Mouse (Mus musculus) left cerebral cortex, postnatal 25 days (tissue): ENCODE measurements around the gene Shisal2b. TPM values are rescaled to one million over a fixed set of nuclear protein-coding genes. Genes with fewer than 3 reads are reported as not detected.

Experiments used
- DNase-seq, 2 experiments: peaks; one replicate each; pipeline ENCODE4 v3.0.0; 2022; ENCODE audit warnings: low spot score in 2 of 2, mixed read lengths in 1 of 2
- intact Hi-C: fragments of 180-260 bp; cut with DNase I; formaldehyde crosslinking; loops from one replicate; pipeline ENCODE4 v1.15.1; 2025
- total RNA-seq, 2 experiments: library from RNA; stranded (reverse); gene quantifications; 2 replicates each; pipeline ENCODE4 v1.2.3; 2021

The Shisal2b gene
- total RNA-seq, 2 experiments from 2014 or later = 0.34 to 1.0 TPM

DNA sequence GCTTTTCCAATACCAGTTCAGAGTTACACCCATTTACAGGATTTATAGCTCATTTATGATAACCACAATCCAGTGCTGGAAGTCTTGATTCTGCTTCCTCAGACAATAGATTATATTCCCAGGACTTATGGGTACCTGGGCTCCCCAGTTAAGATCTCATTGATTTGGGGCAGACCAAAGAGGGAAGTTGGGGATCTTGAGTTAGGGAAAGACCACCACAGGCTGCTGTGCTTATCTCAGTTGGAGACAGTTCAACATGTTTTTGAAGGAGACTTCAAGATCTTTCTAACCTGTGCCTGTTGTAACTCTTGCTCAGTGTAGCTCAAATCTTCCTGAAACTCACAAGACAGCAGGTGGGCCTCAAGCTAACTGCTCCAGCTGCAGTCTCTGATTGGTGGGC, 42.5 kb downstream of the Shisal2b start:
- DNase-seq = no peak
- intact Hi-C loops = no loop called here

DNA sequence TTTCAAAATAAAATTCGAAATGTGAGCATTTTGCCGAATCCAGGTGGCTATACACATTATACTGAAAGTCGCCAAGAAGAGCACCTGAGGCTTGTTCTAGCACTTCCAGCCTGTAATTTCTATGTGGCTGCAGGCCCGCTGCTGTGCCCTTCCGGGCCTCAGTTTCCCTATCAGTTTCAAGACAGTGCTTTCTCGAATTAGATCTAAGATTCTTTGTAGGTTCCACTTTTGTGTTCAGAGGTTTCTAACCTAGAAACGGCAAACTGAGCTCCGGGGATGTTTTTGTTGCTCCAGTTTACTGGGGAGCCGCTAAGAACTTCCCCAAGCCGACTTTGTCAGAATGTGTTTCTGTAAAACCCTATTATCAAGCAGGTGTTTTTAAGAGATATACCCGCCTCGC, 46.0 kb downstream of the Shisal2b start:
- intact Hi-C loops = loop anchor here (5.0 to 10.0 kb wide), 2 partner anchors 235 to 557 kb away; partner anchors contain the start of gene Rgs7bp

DNA sequence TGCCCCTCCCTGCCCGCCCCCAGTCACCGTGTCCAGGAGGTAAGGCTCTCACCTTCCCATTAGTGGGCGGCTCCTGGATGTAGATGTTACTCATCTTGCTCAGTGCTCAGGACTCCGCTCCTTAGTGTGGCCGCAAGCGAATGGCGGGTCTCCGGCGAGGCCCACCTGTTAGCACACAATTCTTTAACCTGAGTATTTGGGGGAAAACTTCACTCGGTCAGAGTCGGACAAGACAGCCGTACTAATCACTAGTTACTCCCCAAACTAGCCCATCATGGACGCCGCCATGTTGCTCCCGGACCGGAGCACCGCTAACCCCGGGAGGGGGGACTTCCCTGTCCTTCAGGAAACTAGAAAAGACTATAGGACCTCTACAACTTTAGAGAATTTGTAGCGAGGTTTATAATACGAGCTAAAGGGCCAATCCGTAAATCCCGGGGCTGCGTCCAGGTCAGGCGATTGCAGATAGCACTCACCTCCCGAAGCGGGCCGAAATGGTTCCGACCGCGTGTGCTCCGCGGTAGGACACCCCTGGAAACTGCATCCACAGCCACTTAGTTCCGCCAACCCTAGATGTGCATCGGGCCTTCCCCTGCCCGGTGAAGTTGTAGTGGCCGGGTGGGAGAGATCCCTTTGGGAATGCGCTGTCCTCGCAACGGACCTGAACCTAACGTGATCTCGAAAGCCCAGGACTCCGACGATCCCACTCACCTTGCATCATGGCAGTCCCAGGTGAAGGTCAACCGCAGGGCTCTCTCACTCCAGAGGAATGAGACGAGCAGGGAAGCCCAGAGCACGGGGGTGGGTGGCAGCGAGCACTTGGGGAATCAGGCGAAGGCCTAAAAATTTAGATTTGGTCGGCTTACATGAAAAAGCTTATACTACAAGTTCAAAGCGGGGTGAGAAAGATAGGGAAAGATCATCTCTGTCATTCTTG, 46.8 kb downstream of the Shisal2b start, which contains the start of gene Cwc27:
Gene Cwc27 (minus strand): TSS at position 508 of the 937 bp plus-strand sequence.
- intact Hi-C loops = loop anchor here (5.0 to 10.0 kb wide), 2 partner anchors 235 to 558 kb away; partner anchors contain the start of gene Rgs7bp

More for the DNA sequence above, 46.0 kb downstream of the Shisal2b start:
- DNase-seq = peak in 1 of 2 experiments; percentile 11

DNA sequence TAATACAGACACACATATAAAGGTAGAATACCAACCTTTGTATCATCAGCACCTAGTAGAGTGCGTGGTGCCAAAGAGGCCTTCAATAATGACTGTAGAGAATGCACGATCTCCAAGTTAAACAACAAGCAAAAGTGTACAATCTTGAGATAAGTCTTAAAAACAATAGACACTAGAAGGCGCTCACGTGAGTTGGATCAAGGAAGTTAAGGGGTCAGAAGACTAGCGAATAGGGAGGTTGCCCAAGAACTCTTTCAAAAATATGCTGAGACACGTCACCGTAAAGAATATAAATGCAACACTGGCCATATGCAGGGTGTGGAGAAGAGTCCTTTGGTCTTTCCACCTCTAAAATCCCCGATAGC, 47.4 kb downstream of the Shisal2b start:
- intact Hi-C loops = loop anchor here (5.0 to 10.0 kb wide), 2 partner anchors 236 to 559 kb away; partner anchors contain the start of gene Rgs7bp
- peak in 1 of 2 experiments; percentile 8 for DNase-seq

More for the DNA sequence above, 46.8 kb downstream of the Shisal2b start, which contains the start of gene Cwc27:
- peak; percentile 86 to 87 for DNase-seq

DNA sequence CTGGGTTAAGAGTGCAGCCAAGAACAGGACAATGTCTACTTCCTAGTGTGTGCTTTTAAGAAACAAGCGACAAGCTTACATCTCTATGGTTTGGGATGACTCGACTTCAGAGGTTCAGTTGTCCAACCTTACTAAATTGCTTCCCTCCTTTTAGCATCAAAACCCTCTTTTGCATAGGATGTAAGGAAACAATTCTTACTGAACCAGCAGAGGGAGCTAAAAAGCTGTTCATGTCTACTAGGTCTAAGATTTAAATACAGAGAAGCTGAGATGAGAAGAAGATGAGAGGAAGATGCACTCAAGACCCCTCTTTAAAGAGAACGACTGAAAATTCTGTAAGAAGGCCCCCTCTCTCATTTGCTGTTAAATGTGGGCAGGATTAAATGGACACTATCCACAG, 58.0 kb downstream of the Shisal2b start:
- peak in 1 of 2 experiments; percentile 68 for DNase-seq
- intact Hi-C loops = loop anchor here (1.0 to 10.0 kb wide), 2 partner anchors 135 to 419 kb away; no protein-coding TSS in a partner anchor

DNA sequence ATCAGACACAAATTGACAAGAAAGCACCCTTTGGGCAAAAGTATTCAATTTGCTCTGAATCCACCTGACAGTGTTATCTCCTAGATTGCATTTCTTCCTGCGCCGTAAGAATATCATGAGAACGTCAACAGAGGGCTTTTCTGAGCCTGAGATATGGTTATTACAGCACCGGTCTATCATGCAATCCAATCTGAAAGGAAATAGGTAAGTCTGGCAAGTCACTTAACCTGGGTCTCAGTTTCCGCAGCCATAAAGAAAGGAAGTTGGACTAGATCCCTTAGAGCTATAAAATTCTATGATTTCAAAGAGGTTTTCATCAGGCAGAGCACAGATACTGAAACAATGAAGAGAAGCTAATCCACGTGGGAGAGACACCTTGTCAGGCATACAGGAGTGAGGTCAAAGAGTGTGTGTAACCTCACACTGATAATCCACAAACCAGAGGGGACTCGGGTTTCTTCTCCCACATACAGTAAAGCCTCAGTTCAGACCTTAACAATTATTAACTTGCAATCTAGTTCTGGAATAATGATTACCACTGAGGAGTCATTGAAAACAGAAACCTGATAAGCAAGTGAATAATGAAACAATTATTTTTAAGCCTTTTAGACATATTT, 64.0 kb downstream of the Shisal2b start:
- intact Hi-C loops = loop anchor here (10.0 kb wide), 1 partner anchor 425 kb away; no protein-coding TSS in a partner anchor
- DNase-seq = no peak

DNA sequence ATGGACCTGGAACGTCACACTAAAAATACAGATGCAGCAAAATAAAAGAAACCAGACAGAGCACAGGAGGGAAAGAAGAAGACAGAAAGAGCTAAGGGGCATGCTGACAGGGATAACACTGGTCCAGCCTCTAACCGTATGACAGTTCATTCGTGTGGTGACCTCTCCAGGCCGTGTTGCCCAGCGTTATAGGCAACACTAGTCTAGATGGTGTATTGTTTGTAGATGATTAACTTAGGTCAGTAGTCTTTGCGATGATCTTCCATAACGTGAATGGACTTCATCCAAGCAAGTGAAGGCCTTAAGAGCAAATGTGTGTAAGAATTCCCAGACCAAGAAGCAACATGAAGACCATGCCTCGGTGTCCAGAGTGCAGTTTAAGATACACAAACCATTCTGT, 64.6 kb downstream of the Shisal2b start:
- no peak for DNase-seq
- intact Hi-C loops = no loop called here

Other genes with a start within 250 kb of the Shisal2b start
- gene Srek1ip1, start 71.4 kb downstream of the Shisal2b start, total RNA-seq = 10 to 100 TPM; 17.9 to 18.3 TPM
- 10 to 100 TPM; 14.1 to 16.0 TPM for gene Cwc27, start 46.8 kb downstream of the Shisal2b start, total RNA-seq
- gene Rgs7bp, start 191.0 kb upstream of the Shisal2b start, total RNA-seq = 100 to 1,000 TPM; 159 to 170 TPM
- not detected for gene 4933425L06Rik, start 218.2 kb upstream of the Shisal2b start, total RNA-seq